Mouse (Mus musculus): ENCODE results near the gene Ccdc69. TPM values are rescaled to one million over a fixed set of nuclear protein-coding genes. Genes with fewer than 3 reads are reported as not detected.

The Ccdc69 gene
- polyA plus RNA-seq, 1 experiment from 2014 or later: 0.14 TPM

GRCm38 (mm10) chr11:55113209-55113860, 35.4 kb upstream of the Ccdc69 start:
- ATAC-seq (ENCODE audit: low FRiP score, low TSS enrichment) (no peak), DNase-seq (no peak)
- Histone ChIP-seq H3K9ac (replicated peaks; ENCODE audit: low read length) (no peak overlapping the region), H3K4me3 (replicated peaks; ENCODE audit: low read depth, low read length) (no peak overlapping the region), H3K9me3 (ENCODE audit: control insufficient read depth, low read length) (no peaks in the 10 kb centered on the region), H3K4me1 (ENCODE audit: control insufficient read depth, insufficient read depth, low read length) (no peaks in the 10 kb centered on the region), H3K27me3 (ENCODE audit: control insufficient read depth, insufficient read depth, low read length) (no peaks in the 10 kb centered on the region), H3K27ac (replicated peaks; ENCODE audit: low read depth, low read length) (no peak overlapping the region), H3K4me2 (ENCODE audit: low read length) (no peak overlapping the region), H3K36me3 (ENCODE audit: control insufficient read depth, insufficient read depth, low read length) (0 out of 2 replicates have a peak, but pooled peaks cover 2% of the 10 kb centered on the region)
- 68% methylated on average over 7 of the region's 7 CpGs for WGBS

- H3K4me3 ChIP-seq (replicated peaks; ENCODE audit: low read depth, low read length): no peak overlapping the region
- no peaks in the 10 kb centered on the region for H3K27me3 ChIP-seq (ENCODE audit: control insufficient read depth, insufficient read depth, low read length)
- H3K4me1 ChIP-seq (ENCODE audit: control insufficient read depth, insufficient read depth, low read length): no peaks in the 10 kb centered on the region
- H3K4me2 ChIP-seq (ENCODE audit: low read length): no peak overlapping the region
- 0 out of 2 replicates have a peak, but pooled peaks cover 2% of the 10 kb centered on the region for H3K36me3 ChIP-seq (ENCODE audit: control insufficient read depth, insufficient read depth, low read length)
- WGBS: 82% methylated on average over 7 of the region's 7 CpGs
- no peaks in the 10 kb centered on the region for H3K9me3 ChIP-seq (ENCODE audit: control insufficient read depth, low read length)
- no peak overlapping the region for H3K9ac ChIP-seq (replicated peaks; ENCODE audit: low read length)
- no peak overlapping the region for H3K27ac ChIP-seq (replicated peaks; ENCODE audit: low read depth, low read length)
- DNase-seq (no peak), ATAC-seq (ENCODE audit: low FRiP score, low TSS enrichment) (no peak)
Observed at GRCm38 (mm10) chr11:55110566-55111169, 32.7 kb upstream of the Ccdc69 start.

GRCm38 (mm10) chr11:55109521-55110300, 31.8 kb upstream of the Ccdc69 start:
- no peak overlapping the region for H3K9ac ChIP-seq (replicated peaks; ENCODE audit: low read length)
- 95% methylated on average over 7 of the region's 7 CpGs for WGBS

GRCm38 (mm10) chr11:55106636-55107035, 28.7 kb upstream of the Ccdc69 start:
- Histone ChIP-seq H3K27ac (replicated peaks; ENCODE audit: low read depth, low read length) (no peak overlapping the region), H3K27me3 (ENCODE audit: control insufficient read depth, insufficient read depth, low read length) (no peaks in the 10 kb centered on the region), H3K4me3 (replicated peaks; ENCODE audit: low read depth, low read length) (no peak overlapping the region), H3K4me1 (ENCODE audit: control insufficient read depth, insufficient read depth, low read length) (no peaks in the 10 kb centered on the region), H3K4me2 (ENCODE audit: low read length) (no peak overlapping the region), H3K36me3 (ENCODE audit: control insufficient read depth, insufficient read depth, low read length) (0 out of 2 replicates have a peak, but pooled peaks cover 2% of the 10 kb centered on the region), H3K9me3 (ENCODE audit: control insufficient read depth, low read length) (no peaks in the 10 kb centered on the region), H3K9ac (replicated peaks; ENCODE audit: low read length) (no peak overlapping the region)
- no peak for ATAC-seq (ENCODE audit: low FRiP score, low TSS enrichment)
- 87% methylated on average over 1 of the region's 1 CpGs for WGBS
- no peak for DNase-seq

More at GRCm38 (mm10) chr11:55109521-55110300, 31.8 kb upstream of the Ccdc69 start:
- Histone ChIP-seq H3K27ac (replicated peaks; ENCODE audit: low read depth, low read length) (no peak overlapping the region), H3K4me1 (ENCODE audit: control insufficient read depth, insufficient read depth, low read length) (no peaks in the 10 kb centered on the region), H3K27me3 (ENCODE audit: control insufficient read depth, insufficient read depth, low read length) (no peaks in the 10 kb centered on the region), H3K4me2 (ENCODE audit: low read length) (no peak overlapping the region), H3K4me3 (replicated peaks; ENCODE audit: low read depth, low read length) (no peak overlapping the region), H3K36me3 (ENCODE audit: control insufficient read depth, insufficient read depth, low read length) (0 out of 2 replicates have a peak, but pooled peaks cover 2% of the 10 kb centered on the region), H3K9me3 (ENCODE audit: control insufficient read depth, low read length) (no peaks in the 10 kb centered on the region)
- DNase-seq: no peak
- ATAC-seq (ENCODE audit: low FRiP score, low TSS enrichment): no peak

- WGBS: 89% methylated on average over 4 of the region's 4 CpGs
- Histone ChIP-seq H3K9ac (replicated peaks; ENCODE audit: low read length) (no peak overlapping the region), H3K4me1 (ENCODE audit: control insufficient read depth, insufficient read depth, low read length) (no peaks in the 10 kb centered on the region), H3K27ac (replicated peaks; ENCODE audit: low read depth, low read length) (no peak overlapping the region), H3K27me3 (ENCODE audit: control insufficient read depth, insufficient read depth, low read length) (no peaks in the 10 kb centered on the region), H3K9me3 (ENCODE audit: control insufficient read depth, low read length) (no peaks in the 10 kb centered on the region), H3K36me3 (ENCODE audit: control insufficient read depth, insufficient read depth, low read length) (0 out of 2 replicates have a peak, but pooled peaks cover 2% of the 10 kb centered on the region), H3K4me3 (replicated peaks; ENCODE audit: low read depth, low read length) (no peak overlapping the region), H3K4me2 (ENCODE audit: low read length) (no peak overlapping the region)
- ATAC-seq (ENCODE audit: low FRiP score, low TSS enrichment) (no peak), DNase-seq (no peak)
Observed at GRCm38 (mm10) chr11:55105389-55105788, 27.5 kb upstream of the Ccdc69 start.

GRCm38 (mm10) chr11:55103229-55103628, 25.3 kb upstream of the Ccdc69 start:
- H3K9ac ChIP-seq (replicated peaks; ENCODE audit: low read length): no peak overlapping the region
- WGBS: 42% methylated on average over 3 of the region's 3 CpGs
- no peaks in the 10 kb centered on the region for H3K4me1 ChIP-seq (ENCODE audit: control insufficient read depth, insufficient read depth, low read length)
- peak; percentile 34 for DNase-seq
- H3K27me3 ChIP-seq (ENCODE audit: control insufficient read depth, insufficient read depth, low read length): no peaks in the 10 kb centered on the region
- H3K9me3 ChIP-seq (ENCODE audit: control insufficient read depth, low read length): no peaks in the 10 kb centered on the region
- H3K4me2 ChIP-seq (ENCODE audit: low read length): no peak overlapping the region
- H3K4me3 ChIP-seq (replicated peaks; ENCODE audit: low read depth, low read length): no peak overlapping the region
- no peaks in the 10 kb centered on the region for H3K36me3 ChIP-seq (ENCODE audit: control insufficient read depth, insufficient read depth, low read length)
- no peak overlapping the region for H3K27ac ChIP-seq (replicated peaks; ENCODE audit: low read depth, low read length)
- ATAC-seq (ENCODE audit: low FRiP score, low TSS enrichment): no peak

- no peak for ATAC-seq (ENCODE audit: low FRiP score, low TSS enrichment)
- Histone ChIP-seq H3K27me3 (ENCODE audit: control insufficient read depth, insufficient read depth, low read length) (no peaks in the 10 kb centered on the region), H3K4me2 (ENCODE audit: low read length) (no peak overlapping the region), H3K27ac (replicated peaks; ENCODE audit: low read depth, low read length) (no peak overlapping the region), H3K36me3 (ENCODE audit: control insufficient read depth, insufficient read depth, low read length) (no peaks in the 10 kb centered on the region), H3K9ac (replicated peaks; ENCODE audit: low read length) (no peak overlapping the region), H3K9me3 (ENCODE audit: control insufficient read depth, low read length) (no peaks in the 10 kb centered on the region), H3K4me1 (ENCODE audit: control insufficient read depth, insufficient read depth, low read length) (no peaks in the 10 kb centered on the region), H3K4me3 (replicated peaks; ENCODE audit: low read depth, low read length) (no peak overlapping the region)
- WGBS: 87% methylated on average over 3 of the region's 3 CpGs
- no peak for DNase-seq
Observed at GRCm38 (mm10) chr11:55102015-55102414, 24.1 kb upstream of the Ccdc69 start.

- DNase-seq: peak; percentile 50
- Histone ChIP-seq H3K4me2 (ENCODE audit: low read length) (no peak overlapping the region), H3K9me3 (ENCODE audit: control insufficient read depth, low read length) (no peaks in the 10 kb centered on the region), H3K36me3 (ENCODE audit: control insufficient read depth, insufficient read depth, low read length) (no peaks in the 10 kb centered on the region), H3K27me3 (ENCODE audit: control insufficient read depth, insufficient read depth, low read length) (no peaks in the 10 kb centered on the region), H3K27ac (replicated peaks; ENCODE audit: low read depth, low read length) (no peak overlapping the region), H3K9ac (replicated peaks; ENCODE audit: low read length) (no peak overlapping the region), H3K4me3 (replicated peaks; ENCODE audit: low read depth, low read length) (no peak overlapping the region), H3K4me1 (ENCODE audit: control insufficient read depth, insufficient read depth, low read length) (no peaks in the 10 kb centered on the region)
- WGBS: 23% methylated on average over 4 of the region's 4 CpGs
- no peak for ATAC-seq (ENCODE audit: low FRiP score, low TSS enrichment)
Observed at GRCm38 (mm10) chr11:55099868-55100267, 21.9 kb upstream of the Ccdc69 start.
